Mouse (Mus musculus) fibroblast of lung, adult 2 months (primary cell): Measurements from ENCODE around the gene Exoc2.

Experiments used
- DNase-seq: peaks from one replicate; pipeline ENCODE4 v3.0.0-alpha.2; 2011; ENCODE audit warnings: low read depth

Exoc2 gene

DNA sequence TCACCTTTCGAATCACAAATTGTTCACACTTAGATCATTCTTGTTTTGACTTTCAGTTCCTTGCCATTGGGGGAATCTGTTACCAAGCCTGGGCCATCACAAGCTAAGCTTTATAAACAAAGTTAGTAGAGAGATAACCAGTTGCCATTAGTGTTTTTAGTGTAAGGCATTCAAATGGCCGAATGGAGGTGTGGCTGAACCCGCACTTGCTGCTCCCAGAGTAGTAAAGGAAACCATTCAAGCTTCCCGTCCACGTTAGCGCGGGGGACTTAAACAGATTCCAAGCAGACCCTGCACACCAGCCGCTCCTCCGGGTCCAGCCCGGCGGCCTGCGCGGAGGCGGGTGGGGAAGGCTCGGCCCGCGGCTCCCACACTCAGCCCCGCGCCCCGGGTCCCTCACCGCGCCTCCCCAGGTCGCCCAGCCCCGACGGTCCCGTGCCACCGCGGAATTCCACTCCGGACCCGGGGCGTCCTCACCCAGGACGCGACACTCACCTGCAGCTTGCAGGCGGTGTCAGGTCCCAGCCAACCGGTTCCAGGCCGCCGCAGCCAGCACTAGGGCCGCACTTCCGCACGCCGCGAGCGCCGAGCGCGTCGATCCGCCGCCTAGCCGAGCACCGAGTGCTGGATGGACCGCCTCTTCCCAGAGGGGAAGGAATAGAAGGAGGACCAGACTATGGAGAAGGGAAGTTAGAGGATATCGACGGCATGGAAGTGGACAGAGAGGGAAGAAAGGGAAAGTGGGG is at the start of gene Exoc2, which contains the start of gene Gm5447:
Exoc2 (minus strand) TSS at position 593 of the 746 bp plus-strand sequence.
Gm5447 (plus strand) TSS at position 704 of the 746 bp plus-strand sequence.
- DNase-seq: peak; percentile 67

DNA sequence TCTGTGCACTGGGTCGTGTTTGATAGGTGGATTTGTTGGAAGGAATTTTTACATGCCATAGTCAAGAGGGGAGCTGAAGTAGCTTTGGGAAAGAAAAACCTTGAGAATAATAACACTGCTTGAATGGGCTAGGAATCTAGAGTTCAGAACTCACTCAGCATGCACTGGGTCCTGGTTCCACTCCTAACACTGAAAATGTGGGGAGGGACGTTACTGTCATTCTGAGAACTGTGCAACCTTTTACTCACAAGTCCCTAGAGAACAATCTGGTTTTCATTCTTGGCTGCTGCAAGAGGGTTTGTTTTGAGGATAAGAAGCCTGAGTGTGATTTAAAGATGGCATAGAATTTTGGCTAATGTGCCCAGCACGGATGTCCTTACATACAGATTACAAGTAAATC is 49.8 kb upstream of the Exoc2 start:
- no peak for DNase-seq

DNA sequence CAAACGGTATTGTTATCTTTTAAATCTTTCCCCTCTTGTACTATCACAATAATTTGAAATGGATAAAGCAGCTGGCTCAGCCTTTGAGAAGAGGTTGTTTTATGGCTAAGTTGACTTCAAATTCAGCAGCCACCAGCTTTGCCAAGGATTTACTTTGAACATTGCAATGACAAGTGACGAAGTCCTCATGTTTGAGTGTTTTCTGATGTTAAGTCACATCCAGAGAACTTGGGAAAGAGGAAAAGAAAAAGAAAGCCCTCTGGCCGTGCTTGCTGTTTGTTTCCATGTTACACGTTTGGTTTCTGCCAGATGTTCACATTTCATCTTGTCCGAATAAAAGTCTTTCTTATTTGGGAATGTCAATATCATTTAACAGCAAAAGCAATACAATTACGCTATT is 48.0 kb upstream of the Exoc2 start:
- DNase-seq: no peak

DNA sequence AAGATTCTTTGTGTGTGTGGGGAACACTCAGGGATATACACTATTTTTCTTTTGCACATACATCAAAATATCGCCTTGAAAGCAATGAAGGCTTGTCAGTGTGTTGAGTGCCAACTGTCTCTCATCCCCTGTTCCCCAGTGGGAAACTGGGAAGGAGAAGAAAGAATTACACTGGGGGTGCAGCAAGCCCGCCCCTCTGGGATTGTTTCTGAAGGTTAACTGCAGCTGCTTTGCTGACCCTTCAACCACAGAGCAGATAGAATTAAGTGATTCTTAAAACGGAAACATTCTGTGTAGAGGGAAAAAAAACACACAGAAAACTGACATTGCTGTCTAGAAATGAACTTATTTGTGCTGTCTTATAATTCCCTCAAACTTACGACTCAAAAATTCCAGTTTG is 47.6 kb upstream of the Exoc2 start:
- DNase-seq: no peak

- DNase-seq: no peak
Measured at GRCm38 (mm10) chr13:31017545-31017944, 43.7 kb upstream of the Exoc2 start.

- no peak for DNase-seq
Measured at GRCm38 (mm10) chr13:31004995-31005394, 31.1 kb upstream of the Exoc2 start.

GRCm38 (mm10) chr13:31004458-31004857 is 30.6 kb upstream of the Exoc2 start:
- DNase-seq: no peak

GRCm38 (mm10) chr13:30999799-31000198 is 25.9 kb upstream of the Exoc2 start:
- DNase-seq: no peak

- no peak for DNase-seq
Measured at GRCm38 (mm10) chr13:30997526-30998253, 23.8 kb upstream of the Exoc2 start.

GRCm38 (mm10) chr13:30994249-30994858 is 20.5 kb upstream of the Exoc2 start:
- no peak for DNase-seq

GRCm38 (mm10) chr13:30993819-30994218 is 19.9 kb upstream of the Exoc2 start:
- DNase-seq: no peak

DNA sequence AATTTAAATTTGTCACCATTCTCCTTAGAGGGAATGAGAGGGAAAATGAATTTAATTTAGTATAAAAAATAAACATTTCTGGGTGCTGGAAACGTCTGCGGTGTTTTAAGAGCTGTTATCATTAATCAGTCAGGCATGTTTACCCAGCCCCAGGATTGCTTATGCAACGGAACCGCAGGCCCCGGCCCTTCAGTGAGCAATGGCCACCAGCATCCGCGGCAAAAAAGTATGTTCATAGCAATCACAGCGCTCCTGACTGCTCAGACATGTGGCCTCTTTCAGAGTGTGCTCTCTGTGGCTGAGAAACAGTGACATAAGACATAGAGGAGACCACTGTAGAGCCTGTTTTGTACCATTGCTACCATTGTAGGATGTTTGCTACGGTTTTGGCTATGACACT is 16.3 kb upstream of the Exoc2 start:
- DNase-seq: no peak

- no peak for DNase-seq
Measured at GRCm38 (mm10) chr13:30989710-30990109, 15.8 kb upstream of the Exoc2 start.

GRCm38 (mm10) chr13:30987686-30988085 is 13.8 kb upstream of the Exoc2 start:
- DNase-seq: no peak

DNA sequence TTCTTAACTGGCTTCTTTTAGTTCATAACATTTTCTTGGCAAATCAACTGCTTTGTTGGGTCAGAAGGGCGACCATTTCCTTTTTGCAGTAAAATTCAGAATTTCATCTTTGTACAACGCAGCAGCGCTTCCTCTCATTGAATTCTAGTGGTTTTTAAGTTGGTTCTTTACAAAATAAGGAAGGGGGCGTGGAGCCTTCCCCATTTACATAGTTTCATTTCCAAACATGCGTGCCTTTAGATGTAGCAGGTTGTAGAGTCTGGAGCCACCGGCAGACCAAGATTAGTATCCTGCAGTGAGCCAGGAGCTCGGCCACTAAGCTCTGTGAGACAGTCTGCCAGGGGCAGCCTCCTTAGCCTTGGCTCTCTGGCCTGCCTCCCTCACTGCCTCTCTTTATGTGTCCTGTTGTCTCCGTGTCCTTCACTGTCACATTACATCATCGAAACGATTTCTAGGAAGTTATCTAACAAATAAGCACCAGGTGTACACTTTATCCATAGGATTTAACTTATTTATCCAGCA is 13.1 kb upstream of the Exoc2 start:
- no peak for DNase-seq

DNA sequence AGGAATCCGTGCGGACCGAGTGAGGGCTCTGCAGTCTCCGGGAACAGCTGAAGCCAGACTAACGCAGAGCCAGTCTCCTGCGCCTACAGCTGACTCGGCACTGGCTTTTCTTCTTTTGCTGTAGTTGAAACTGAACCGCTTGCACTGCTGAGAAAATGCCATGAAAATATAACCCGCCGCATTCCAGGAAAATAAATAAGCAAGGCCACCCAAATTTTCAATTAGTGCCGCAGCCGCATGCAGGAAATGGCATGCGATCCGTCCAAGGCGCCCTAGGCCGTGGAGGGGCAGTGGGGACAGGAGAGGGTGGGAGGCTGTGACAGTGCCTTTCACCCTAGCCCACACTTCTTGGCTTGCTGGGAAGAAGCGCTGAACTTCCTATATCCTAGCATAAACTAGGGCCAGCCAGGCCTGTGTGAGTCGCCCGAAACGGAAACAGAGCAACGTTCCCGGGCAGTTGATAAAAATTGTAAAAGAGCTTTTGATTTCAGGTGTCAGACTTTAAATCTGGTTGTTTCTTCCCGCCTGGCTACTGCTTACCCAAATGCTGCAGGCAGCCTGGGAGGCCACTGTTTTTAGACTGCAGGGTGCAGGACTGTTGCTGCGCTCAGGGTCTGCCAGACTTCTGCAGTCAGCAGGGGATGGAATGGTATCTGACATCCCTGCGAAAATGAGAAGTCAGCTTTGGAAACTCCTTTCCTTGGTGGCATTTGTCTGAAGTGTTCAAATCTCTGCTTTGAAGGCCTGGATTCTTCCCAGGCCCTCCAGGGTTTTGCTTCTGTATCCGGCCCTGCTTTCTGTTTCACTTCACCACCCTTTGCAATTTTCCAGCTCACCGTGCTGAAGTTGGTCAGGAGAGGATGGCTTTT is 11.9 kb upstream of the Exoc2 start:
- no peak for DNase-seq

GRCm38 (mm10) chr13:30985275-30985597 is 11.3 kb upstream of the Exoc2 start:
- no peak for DNase-seq

- DNase-seq: no peak
Measured at GRCm38 (mm10) chr13:30981666-30982065, 7.8 kb upstream of the Exoc2 start.

- DNase-seq: no peak
Measured at GRCm38 (mm10) chr13:30978224-30978623, 4.3 kb upstream of the Exoc2 start.

- no peak for DNase-seq
Measured at GRCm38 (mm10) chr13:30976536-30977084, 2.7 kb upstream of the Exoc2 start.

GRCm38 (mm10) chr13:30974247-30974630 is 346 bp upstream of the Exoc2 start:
- no peak for DNase-seq

DNA sequence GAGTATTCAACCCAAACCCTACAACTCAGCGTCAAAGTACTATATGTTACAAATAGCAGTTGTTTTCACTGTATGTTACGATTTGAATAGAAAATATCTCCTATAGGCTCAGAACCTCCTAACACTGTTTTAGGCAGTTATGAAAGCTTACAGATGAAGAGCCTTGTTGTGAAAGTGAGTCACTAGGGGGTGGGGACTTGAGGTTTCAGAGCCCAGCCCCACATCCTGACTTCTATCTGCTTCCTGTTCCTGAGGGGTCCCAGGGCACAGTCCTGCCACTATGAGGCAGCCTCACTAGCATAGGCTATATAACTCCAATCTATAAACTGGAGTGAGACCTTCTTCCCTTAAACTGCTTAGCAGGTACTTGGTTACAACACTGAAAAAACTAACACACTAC is 1.8 kb downstream of the Exoc2 start:
- no peak for DNase-seq
